Mouse (Mus musculus): ENCODE measurements around the gene Bbs12.

Bbs12 gene

GRCm38 (mm10) chr3:37328489-37328888 is 16.1 kb downstream of the Bbs12 start:
- no peak for DNase-seq

DNA sequence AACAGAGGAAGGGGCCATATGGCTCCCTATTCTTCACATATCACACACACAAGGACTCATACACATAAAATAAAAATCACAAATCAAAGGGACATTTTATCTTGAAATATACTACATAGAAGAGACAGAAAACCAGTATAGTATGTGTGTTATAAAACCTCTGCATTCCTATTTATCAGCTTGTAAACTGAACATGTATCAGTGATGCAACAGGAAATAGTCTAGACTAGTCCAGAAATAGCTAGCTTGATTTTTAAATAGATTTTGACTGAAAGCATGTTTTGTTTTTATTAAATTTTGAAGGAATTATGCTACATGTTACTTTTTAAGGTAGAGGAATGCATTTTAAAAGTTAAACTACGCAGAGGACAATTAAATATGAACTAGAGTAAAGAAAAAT is 17.6 kb downstream of the Bbs12 start:
- no peak for DNase-seq

GRCm38 (mm10) chr3:37331999-37332449 is 19.7 kb downstream of the Bbs12 start:
- DNase-seq: no peak

DNA sequence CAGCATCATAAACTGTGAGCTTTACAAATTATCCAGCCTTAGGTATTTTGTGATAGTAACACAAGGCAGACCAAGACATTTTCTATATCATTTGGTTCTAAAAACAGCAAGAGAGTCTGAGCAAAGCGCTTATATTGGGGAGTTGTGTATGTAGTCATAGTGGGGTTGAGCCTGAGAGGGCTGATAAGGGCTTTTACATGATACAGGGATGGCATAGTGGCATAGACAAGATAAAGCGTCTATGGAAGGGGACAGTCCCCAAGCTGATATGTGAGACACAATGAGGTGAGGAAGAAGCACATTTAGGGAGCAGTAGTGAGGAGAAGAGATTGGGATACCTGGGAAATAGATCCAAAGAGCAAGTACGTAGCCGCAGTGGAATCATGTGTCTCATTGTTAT is 21.7 kb downstream of the Bbs12 start:
- DNase-seq: no peak

DNA sequence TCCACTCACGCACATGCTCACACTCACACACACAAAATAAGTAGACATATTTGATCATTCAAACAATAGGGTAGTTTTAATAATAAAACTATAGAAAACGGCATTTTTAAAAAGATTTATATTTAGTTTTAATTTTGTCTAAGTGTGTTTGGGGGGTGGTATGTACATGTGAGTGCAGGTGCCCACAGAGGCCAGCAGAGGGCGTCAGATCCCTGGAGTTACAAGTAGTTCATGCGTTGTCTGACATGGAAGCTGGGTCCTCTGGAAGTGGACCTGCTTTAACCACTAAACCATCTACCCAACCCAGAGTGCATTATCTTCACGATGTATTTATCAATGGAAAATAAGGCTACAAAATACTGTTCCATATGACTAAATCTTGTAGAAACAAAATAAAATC is 28.8 kb downstream of the Bbs12 start:
- peak; percentile 23 for DNase-seq

DNA sequence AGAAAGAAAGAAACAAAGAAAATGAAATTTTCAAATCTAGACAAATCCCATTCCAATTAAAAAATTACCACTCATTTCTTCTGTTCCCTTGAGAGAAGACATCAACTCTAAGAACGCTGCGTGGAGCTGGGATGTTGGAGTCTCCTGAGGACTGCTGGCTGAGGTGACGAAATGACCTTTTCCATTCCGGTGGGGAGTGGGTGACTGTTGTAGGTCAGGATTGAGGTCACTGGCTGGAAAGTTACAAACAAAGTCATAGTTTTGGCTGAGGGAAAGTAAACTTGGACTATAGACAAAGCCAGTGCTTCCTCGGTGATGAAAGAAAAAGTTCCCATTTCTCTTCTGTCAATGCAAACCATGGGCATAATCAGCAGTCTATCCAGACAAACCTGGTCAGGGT is 30.5 kb downstream of the Bbs12 start:
- peak; percentile 32 for DNase-seq

DNA sequence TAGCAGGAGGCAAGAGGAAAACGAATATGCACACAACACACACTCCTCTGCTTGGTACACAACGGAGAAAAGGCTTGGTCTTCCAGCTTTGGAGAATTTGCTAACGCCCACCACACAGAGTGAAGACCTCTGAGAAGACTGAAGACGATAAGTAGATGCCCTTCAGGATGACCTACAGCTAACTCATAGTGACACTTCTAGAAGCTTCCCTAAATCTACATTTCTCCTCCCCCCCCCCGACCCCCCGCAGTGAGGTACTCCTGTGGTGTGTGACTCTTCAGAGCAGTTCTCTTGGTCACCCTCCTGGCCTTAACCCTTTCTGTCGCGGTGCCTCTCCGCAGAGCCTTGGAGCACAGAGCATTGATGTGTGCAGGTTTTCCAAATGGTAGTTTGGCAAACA is 35.3 kb downstream of the Bbs12 start:
- DNase-seq: no peak

GRCm38 (mm10) chr3:37348221-37349165 is 36.1 kb downstream of the Bbs12 start, which contains the start of gene Fgf2:
TSS of gene Fgf2 (plus strand) at chr3:37348346.
- peak; percentile 75 for DNase-seq

- DNase-seq: peak; percentile 21
Measured at GRCm38 (mm10) chr3:37349166-37349548, 36.8 kb downstream of the Bbs12 start.

DNA sequence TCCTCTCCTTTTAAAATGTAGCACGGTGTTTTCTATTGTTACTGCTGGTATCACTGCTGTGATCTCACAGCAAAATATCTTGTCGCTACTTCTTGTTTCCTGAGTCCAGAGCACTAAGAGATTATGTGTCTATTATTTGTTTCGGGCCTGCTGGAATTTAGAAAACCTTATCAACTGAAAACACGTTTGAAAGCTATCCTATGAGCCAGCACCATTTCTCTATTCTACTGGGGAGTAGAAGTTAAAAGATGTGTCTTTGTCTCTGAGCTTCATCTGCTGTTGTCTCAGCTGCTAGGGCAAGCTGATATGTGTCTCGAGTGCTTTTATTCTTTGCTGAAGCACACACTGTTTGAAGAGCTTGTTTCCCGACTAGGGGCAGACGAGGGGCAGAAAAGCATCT is 38.0 kb downstream of the Bbs12 start:
- DNase-seq: no peak

- peak; percentile 22 for DNase-seq
Measured at GRCm38 (mm10) chr3:37353951-37354481, 41.7 kb downstream of the Bbs12 start.

- peak; percentile 17 for DNase-seq
Measured at GRCm38 (mm10) chr3:37354737-37355136, 42.4 kb downstream of the Bbs12 start.

GRCm38 (mm10) chr3:37360729-37361128 is 48.4 kb downstream of the Bbs12 start:
- DNase-seq: peak; percentile 57

DNA sequence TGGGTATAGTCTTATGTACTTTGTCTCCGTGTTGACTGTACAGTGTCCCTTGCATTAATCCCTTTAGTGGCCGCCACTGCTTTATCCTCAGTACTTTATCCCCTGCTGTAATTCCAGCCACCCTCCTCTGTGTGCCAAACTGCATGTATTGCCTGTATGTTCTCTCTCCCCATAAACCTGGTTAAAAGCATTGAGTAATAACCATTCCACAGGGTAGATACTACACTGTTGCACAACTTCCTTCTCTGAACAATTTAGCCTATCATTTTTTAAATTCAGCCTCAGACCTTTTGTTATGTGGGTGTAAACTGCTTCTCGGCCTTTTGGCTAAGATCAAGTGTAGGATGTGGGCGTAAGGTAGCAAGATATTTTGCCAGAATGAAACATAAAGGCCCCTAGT is 52.8 kb downstream of the Bbs12 start:
- DNase-seq: no peak

- DNase-seq: peak; percentile 73
Measured at GRCm38 (mm10) chr3:37365976-37366375, 53.6 kb downstream of the Bbs12 start.

- DNase-seq: no peak
Measured at GRCm38 (mm10) chr3:37366381-37367053, 54.2 kb downstream of the Bbs12 start.

GRCm38 (mm10) chr3:37370407-37370806 is 58.1 kb downstream of the Bbs12 start:
- DNase-seq: no peak
